Mouse (Mus musculus): ENCODE results near the gene Scamp2. TPM values are rescaled to one million over a fixed set of nuclear protein-coding genes. Genes with fewer than 3 reads are reported as not detected.

Gene Scamp2
- polyA plus RNA-seq, 1 experiment from 2014 or later, result 49.9 TPM

DNA sequence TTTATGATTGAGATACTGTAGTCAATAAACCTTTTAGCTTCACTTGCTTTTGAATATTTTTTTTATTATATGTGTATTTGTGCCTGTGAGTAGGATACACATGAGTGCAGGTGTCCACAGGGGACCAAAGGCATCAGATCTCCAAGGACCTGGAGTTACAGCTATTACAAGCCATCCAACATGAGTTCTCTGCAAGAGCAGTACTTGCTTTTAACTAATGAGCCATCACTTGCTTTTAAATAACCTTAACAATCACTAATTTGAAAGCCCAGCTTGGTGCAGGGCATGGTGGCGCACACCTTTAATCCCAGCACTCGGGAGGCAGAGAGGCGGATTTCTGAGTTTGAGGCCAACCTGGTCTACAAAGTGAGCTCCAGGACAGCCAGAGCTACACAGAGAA lies 6.0 kb upstream of the Scamp2 start:
- Histone ChIP-seq H3K4me3 (ENCODE audit: low read depth, low read length) (no peak overlapping the region), H3K4me2 (ENCODE audit: low read depth, low read length) (no peak overlapping the region), H3K9me3 (replicated peaks; ENCODE audit: control insufficient read depth, low read length) (no peaks in the 10 kb centered on the region), H3K27me3 (ENCODE audit: control insufficient read depth, insufficient read depth, low read length) (no peaks in the 10 kb centered on the region), H3K27ac (replicated peaks; ENCODE audit: low read depth, low read length) (no peak overlapping the region), H3K4me1 (ENCODE audit: control insufficient read depth, insufficient read depth, low read length) (0 out of 2 replicates have a peak, but pooled peaks cover 3% of the 10 kb centered on the region), H3K36me3 (replicated peaks; ENCODE audit: control insufficient read depth, insufficient read depth, low read depth, low read length) (no peaks in the 10 kb centered on the region; the same call in 1 of the 2 replicates), H3K9ac (replicated peaks; ENCODE audit: low read length) (no peak overlapping the region)
- 49% methylated on average over 3 of the region's 3 CpGs for WGBS
- no peak for ATAC-seq (replicated peaks; ENCODE audit: insufficient number of reproducible peaks, low FRiP score, low TSS enrichment, low read depth)
- DNase-seq (ENCODE audit: low spot score), result no peak

DNA sequence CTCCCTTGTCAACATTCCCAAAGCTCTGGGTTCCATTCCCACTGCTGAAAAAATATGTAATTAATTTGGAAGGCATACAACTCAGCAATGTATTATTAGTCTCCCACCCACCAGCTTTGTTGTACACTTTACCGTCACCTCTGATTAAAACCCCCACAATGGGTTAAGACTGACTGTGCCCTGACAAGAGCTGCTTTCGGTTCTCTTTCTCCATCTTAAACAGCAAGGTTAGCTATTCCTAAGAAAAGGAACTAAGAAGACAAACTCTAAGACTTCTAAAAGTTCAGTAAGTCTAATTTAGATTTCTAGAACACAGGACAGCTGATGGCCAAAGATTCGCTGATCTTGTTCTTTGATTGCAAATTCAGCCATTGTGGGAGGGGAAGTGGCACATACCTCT lies 3.5 kb upstream of the Scamp2 start:
- no peak overlapping the region for H3K4me3 ChIP-seq (ENCODE audit: low read depth, low read length)
- H3K4me1 ChIP-seq (ENCODE audit: control insufficient read depth, insufficient read depth, low read length), result no peaks in the 10 kb centered on the region
- no peaks in the 10 kb centered on the region for H3K36me3 ChIP-seq (replicated peaks; ENCODE audit: control insufficient read depth, insufficient read depth, low read depth, low read length)
- WGBS, result 70% methylated on average over 3 of the region's 3 CpGs
- no peak overlapping the region for H3K4me2 ChIP-seq (ENCODE audit: low read depth, low read length)
- DNase-seq (ENCODE audit: low spot score) (no peak), ATAC-seq (replicated peaks; ENCODE audit: insufficient number of reproducible peaks, low FRiP score, low TSS enrichment, low read depth) (no peak)
- no peaks in the 10 kb centered on the region for H3K27me3 ChIP-seq (ENCODE audit: control insufficient read depth, insufficient read depth, low read length)
- no peaks in the 10 kb centered on the region for H3K9me3 ChIP-seq (replicated peaks; ENCODE audit: control insufficient read depth, low read length)
- H3K27ac ChIP-seq (replicated peaks; ENCODE audit: low read depth, low read length), result no peak overlapping the region
- H3K9ac ChIP-seq (replicated peaks; ENCODE audit: low read length), result no peak overlapping the region

DNA sequence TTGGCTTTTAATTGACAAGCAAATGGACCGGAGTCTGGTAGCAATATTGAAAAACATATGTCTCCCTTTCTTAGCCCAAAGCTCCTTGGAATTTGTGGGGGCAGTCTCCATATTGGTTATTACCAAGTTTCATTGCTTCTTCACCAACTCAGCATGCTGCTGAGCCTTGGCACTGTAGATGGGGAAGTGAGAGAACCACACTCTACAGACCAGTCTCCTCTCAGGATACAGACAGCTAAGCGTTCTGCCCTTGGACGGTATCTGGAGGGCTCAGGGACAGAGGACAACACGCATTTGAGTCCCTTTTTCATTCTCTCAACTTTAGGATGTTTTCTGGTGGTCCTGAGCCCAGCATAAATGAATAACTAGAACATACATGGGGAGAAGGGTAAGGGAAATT lies 2.1 kb upstream of the Scamp2 start:
- H3K4me1 ChIP-seq (ENCODE audit: control insufficient read depth, insufficient read depth, low read length), result no peaks in the 10 kb centered on the region
- no peak overlapping the region for H3K4me3 ChIP-seq (ENCODE audit: low read depth, low read length)
- H3K27ac ChIP-seq (replicated peaks; ENCODE audit: low read depth, low read length), result no peak overlapping the region
- H3K36me3 ChIP-seq (replicated peaks; ENCODE audit: control insufficient read depth, insufficient read depth, low read depth, low read length), result no peaks in the 10 kb centered on the region
- no peak for ATAC-seq (replicated peaks; ENCODE audit: insufficient number of reproducible peaks, low FRiP score, low TSS enrichment, low read depth)
- H3K9ac ChIP-seq (replicated peaks; ENCODE audit: low read length), result no peak overlapping the region
- H3K4me2 ChIP-seq (ENCODE audit: low read depth, low read length), result no peak overlapping the region
- DNase-seq (ENCODE audit: low spot score), result no peak
- H3K9me3 ChIP-seq (replicated peaks; ENCODE audit: control insufficient read depth, low read length), result no peaks in the 10 kb centered on the region
- no peaks in the 10 kb centered on the region for H3K27me3 ChIP-seq (ENCODE audit: control insufficient read depth, insufficient read depth, low read length)
- WGBS, result 83% methylated on average over 4 of the region's 4 CpGs

DNA sequence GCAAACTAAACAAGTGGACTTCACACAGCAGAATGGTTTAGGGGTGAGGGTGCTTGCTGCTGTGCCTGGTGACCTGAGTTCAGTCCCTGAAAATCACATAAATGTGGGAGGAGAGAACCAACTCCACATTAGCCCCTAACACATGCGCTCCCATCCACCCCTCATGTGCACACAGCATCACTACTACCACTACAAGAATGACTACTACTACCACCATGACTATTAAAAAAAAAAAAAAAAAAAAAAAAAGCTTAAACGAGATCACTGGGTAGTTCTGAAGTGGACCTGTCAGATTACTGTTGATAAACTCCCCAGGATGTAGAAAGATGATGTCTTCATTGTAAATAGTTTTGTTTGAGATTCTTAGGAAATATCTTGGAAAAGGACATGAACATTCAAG lies 1.2 kb upstream of the Scamp2 start:
- no peak overlapping the region for H3K27ac ChIP-seq (replicated peaks; ENCODE audit: low read depth, low read length)
- H3K27me3 ChIP-seq (ENCODE audit: control insufficient read depth, insufficient read depth, low read length), result no peaks in the 10 kb centered on the region
- 77% methylated on average over 2 of the region's 2 CpGs for WGBS
- no peak overlapping the region for H3K9ac ChIP-seq (replicated peaks; ENCODE audit: low read length)
- H3K4me2 ChIP-seq (ENCODE audit: low read depth, low read length), result no peak overlapping the region
- no peaks in the 10 kb centered on the region for H3K36me3 ChIP-seq (replicated peaks; ENCODE audit: control insufficient read depth, insufficient read depth, low read depth, low read length)
- H3K4me1 ChIP-seq (ENCODE audit: control insufficient read depth, insufficient read depth, low read length), result no peaks in the 10 kb centered on the region
- H3K9me3 ChIP-seq (replicated peaks; ENCODE audit: control insufficient read depth, low read length), result no peaks in the 10 kb centered on the region
- DNase-seq (ENCODE audit: low spot score) (no peak), ATAC-seq (replicated peaks; ENCODE audit: insufficient number of reproducible peaks, low FRiP score, low TSS enrichment, low read depth) (no peak)
- no peak overlapping the region for H3K4me3 ChIP-seq (ENCODE audit: low read depth, low read length)

DNA sequence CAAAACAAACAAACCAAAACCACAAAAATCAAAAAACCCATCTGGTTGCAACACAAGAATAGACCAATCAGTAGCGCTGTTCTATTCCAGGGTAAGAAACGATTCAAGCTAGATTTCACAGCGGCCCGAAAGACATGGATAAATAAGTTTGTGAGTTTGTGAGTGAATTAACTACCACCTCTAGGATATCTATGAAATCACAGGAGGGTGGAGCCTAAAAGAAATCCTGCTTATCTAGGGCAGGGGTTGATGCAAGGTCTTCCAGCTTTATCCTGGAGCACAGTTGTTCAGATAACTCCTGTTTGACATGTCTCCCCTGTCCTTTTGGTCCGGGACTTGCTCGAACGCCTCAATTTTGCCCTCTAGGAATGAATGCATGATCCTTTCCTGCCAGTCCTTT lies 480 bp upstream of the Scamp2 start:
- no peak overlapping the region for H3K27ac ChIP-seq (replicated peaks; ENCODE audit: low read depth, low read length)
- H3K36me3 ChIP-seq (replicated peaks; ENCODE audit: control insufficient read depth, insufficient read depth, low read depth, low read length), result no peaks in the 10 kb centered on the region
- peak overlapping the region; percentile 23; the same call in 1 of the 2 replicates for H3K9ac ChIP-seq (replicated peaks; ENCODE audit: low read length)
- H3K4me2 ChIP-seq (ENCODE audit: low read depth, low read length), result peak overlapping the region; percentile 46
- no peaks in the 10 kb centered on the region for H3K27me3 ChIP-seq (ENCODE audit: control insufficient read depth, insufficient read depth, low read length)
- DNase-seq (ENCODE audit: low spot score) (no peak), ATAC-seq (replicated peaks; ENCODE audit: insufficient number of reproducible peaks, low FRiP score, low TSS enrichment, low read depth) (no peak)
- 30% methylated on average over 7 of the region's 7 CpGs for WGBS
- H3K4me1 ChIP-seq (ENCODE audit: control insufficient read depth, insufficient read depth, low read length), result no peaks in the 10 kb centered on the region
- H3K9me3 ChIP-seq (replicated peaks; ENCODE audit: control insufficient read depth, low read length), result no peaks in the 10 kb centered on the region
- H3K4me3 ChIP-seq (ENCODE audit: low read depth, low read length), result peak overlapping the region; percentile 63

DNA sequence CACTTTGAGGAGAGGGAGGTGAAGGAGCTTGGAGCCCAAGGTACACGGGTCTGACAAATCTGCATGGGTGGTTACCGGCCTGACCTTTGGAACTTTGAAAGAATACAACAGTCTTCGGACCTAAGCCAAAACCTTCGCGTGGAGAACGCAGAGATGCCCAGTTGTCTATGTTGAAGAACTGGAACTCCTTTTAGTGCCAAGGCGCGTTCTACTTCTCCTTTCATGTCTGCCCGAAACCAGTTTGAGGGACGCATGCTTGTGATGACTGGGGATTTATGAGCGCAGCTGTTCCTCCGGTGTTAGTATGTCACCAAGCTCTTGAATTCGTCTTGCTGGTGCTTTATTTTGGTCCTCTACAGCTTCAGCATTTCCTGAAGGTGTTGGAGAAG lies 962 bp downstream of the Scamp2 start:
- no peaks in the 10 kb centered on the region for H3K4me1 ChIP-seq (ENCODE audit: control insufficient read depth, insufficient read depth, low read length)
- DNase-seq (ENCODE audit: low spot score), result no peak
- H3K36me3 ChIP-seq (replicated peaks; ENCODE audit: control insufficient read depth, insufficient read depth, low read depth, low read length), result no peaks in the 10 kb centered on the region
- no peak for ATAC-seq (replicated peaks; ENCODE audit: insufficient number of reproducible peaks, low FRiP score, low TSS enrichment, low read depth)
- H3K27ac ChIP-seq (replicated peaks; ENCODE audit: low read depth, low read length), result no peak overlapping the region
- peak overlapping the region; percentile 65; the same call in 1 of the 2 replicates for H3K9ac ChIP-seq (replicated peaks; ENCODE audit: low read length)
- no peaks in the 10 kb centered on the region for H3K27me3 ChIP-seq (ENCODE audit: control insufficient read depth, insufficient read depth, low read length)
- H3K4me2 ChIP-seq (ENCODE audit: low read depth, low read length), result peak overlapping the region; percentile 63
- H3K9me3 ChIP-seq (replicated peaks; ENCODE audit: control insufficient read depth, low read length), result no peaks in the 10 kb centered on the region
- 80% methylated on average over 13 of the region's 13 CpGs for WGBS
- H3K4me3 ChIP-seq (ENCODE audit: low read depth, low read length), result peak overlapping the region; percentile 63

DNA sequence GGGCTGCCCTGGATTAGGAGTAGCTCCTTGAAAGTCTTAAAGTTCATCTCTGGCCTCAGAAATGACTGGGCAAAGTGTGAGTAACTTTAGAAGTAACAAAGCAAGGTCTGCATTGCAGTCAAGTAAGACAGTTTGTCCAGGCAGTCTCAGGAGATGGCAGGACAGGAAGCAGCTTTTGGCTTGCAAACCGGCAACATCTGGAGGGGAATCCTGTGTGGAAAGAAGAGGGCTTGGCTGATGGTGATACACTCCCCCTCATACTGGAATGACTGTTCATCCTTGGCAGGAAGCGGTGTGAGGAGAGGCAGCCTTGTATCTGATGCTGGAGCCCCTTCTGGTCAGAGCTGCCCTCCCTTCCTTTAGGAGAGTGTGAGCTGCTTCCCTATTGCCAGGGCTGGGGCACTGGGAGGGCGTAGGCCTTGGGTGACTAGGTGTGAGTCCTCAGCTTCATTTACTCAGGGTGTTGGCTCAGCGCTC lies 2.2 kb downstream of the Scamp2 start:
- Histone ChIP-seq H3K9ac (replicated peaks; ENCODE audit: low read length) (no peak overlapping the region), H3K4me3 (ENCODE audit: low read depth, low read length) (no peak overlapping the region), H3K9me3 (replicated peaks; ENCODE audit: control insufficient read depth, low read length) (no peaks in the 10 kb centered on the region), H3K4me2 (ENCODE audit: low read depth, low read length) (no peak overlapping the region), H3K36me3 (replicated peaks; ENCODE audit: control insufficient read depth, insufficient read depth, low read depth, low read length) (no peaks in the 10 kb centered on the region), H3K27ac (replicated peaks; ENCODE audit: low read depth, low read length) (no peak overlapping the region), H3K27me3 (ENCODE audit: control insufficient read depth, insufficient read depth, low read length) (no peaks in the 10 kb centered on the region), H3K4me1 (ENCODE audit: control insufficient read depth, insufficient read depth, low read length) (no peaks in the 10 kb centered on the region)
- WGBS, result 82% methylated on average over 4 of the region's 4 CpGs
- ATAC-seq (replicated peaks; ENCODE audit: insufficient number of reproducible peaks, low FRiP score, low TSS enrichment, low read depth) (no peak), DNase-seq (ENCODE audit: low spot score) (no peak)

DNA sequence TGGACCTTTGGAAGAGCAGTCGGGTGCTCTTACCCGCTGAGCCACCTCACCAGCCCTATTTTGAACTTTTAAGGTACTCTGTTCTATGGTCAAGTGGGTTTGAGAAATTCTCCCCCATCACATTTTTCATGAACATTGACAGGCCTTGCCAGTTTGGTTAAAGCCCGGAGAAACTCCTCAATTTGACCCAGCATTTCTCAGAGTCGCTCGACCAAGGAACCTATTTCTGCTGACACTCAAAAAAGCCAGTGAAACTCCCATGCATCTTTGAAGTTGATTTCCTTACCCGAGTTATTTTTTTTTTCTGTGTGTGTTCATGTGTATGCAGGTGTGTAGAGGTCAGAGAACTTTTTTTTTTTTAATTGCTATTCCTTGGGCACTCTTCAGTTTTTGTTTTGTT lies 3.9 kb downstream of the Scamp2 start:
- no peak for ATAC-seq (replicated peaks; ENCODE audit: insufficient number of reproducible peaks, low FRiP score, low TSS enrichment, low read depth)
- H3K27ac ChIP-seq (replicated peaks; ENCODE audit: low read depth, low read length), result no peak overlapping the region
- H3K36me3 ChIP-seq (replicated peaks; ENCODE audit: control insufficient read depth, insufficient read depth, low read depth, low read length), result no peaks in the 10 kb centered on the region; the same call in 1 of the 2 replicates
- no peaks in the 10 kb centered on the region for H3K9me3 ChIP-seq (replicated peaks; ENCODE audit: control insufficient read depth, low read length)
- no peak overlapping the region for H3K9ac ChIP-seq (replicated peaks; ENCODE audit: low read length)
- H3K4me3 ChIP-seq (ENCODE audit: low read depth, low read length), result no peak overlapping the region
- WGBS, result 87% methylated on average over 6 of the region's 6 CpGs
- no peak overlapping the region for H3K4me2 ChIP-seq (ENCODE audit: low read depth, low read length)
- no peak for DNase-seq (ENCODE audit: low spot score)
- no peaks in the 10 kb centered on the region for H3K27me3 ChIP-seq (ENCODE audit: control insufficient read depth, insufficient read depth, low read length)
- H3K4me1 ChIP-seq (ENCODE audit: control insufficient read depth, insufficient read depth, low read length), result no peaks in the 10 kb centered on the region
